Mouse (Mus musculus) megakaryocyte, embryonic 14.5 days (primary cell): ENCODE measurements around the gene Slc2a2.

Source experiments
- FLI1 ChIP-seq: IDR thresholded peaks from 2 replicates; pipeline ENCODE4 v1.6.1; 2012; ENCODE audit warnings: low read length, inconsistent platforms, mixed read lengths
- GATA1 ChIP-seq: IDR thresholded peaks from 3 replicates; pipeline ENCODE4 v1.6.1; 2012; ENCODE audit warnings: mixed read lengths, low read length, inconsistent platforms, borderline replicate concordance

DNA sequence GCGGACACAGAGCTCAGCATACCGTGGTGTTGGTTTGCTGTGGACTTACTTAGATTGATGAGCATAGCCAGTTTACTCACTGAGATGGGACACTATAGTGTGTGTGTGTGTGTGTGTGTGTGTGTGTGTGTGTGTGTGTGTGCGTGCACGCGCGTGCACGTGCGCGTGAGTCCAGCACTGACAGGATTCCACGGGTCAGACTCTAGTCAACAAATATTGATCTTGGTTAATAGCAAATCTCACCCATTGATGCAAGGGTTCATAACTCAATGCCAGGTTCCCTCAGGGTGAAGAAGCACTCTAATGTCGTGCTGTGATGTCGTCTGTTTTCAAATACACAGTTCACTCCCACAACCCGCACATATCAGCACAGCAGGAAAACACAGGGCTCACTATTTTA, 27.5 kb downstream of the Slc2a2 start:
- no peak for TF ChIP-seq GATA1
- TF ChIP-seq FLI1: no peak
